Mouse (Mus musculus): Measurements from ENCODE around the gene Chd3.

DNA sequence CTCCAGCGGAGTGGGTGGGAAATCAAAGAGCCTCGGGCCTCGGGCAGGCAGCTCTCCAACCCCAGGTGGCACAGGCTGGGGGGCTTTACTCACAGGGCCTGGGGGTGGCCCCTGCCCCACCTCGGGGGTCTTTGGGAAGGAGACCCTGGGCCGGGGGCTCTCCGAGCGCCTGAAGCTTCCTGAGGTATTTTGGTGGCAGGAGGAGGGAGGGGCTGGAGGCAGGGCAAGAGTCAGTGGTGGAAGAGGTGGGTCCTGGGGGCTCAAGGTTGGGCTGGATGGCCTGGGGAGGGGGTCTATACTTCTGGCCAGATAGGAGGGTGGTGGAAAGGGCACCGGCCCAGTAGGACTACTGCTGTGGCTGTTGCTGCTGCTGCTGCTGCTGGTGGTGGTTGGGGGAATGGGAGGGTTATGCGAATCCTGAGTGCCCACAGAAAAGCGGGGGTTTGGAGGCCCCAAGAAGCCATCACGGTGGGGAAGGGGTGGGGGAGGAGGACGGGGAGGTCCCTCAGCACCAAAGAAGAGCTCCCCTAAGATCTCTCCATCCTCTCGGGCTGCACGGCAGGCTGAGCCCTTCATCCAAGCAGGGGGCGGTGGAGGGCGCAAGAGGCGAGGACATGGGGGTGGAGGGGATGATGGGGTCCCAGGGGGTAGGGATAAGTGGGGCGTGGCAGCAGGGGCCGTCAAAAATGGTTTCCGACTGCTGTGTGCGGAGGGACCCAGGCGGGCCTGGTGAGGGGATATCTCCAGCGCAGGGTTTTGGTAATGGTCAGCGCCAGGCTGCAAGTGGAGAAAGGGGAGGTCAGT is 36.4 kb upstream of the Chd3 start:
- no peak for TF ChIP-seq POLR2A (IDR thresholded peaks at IDR 0.05; ENCODE audit: borderline replicate concordance, low read depth, low read length)
- no peak for TF ChIP-seq CTCF (IDR thresholded peaks at IDR 0.05; ENCODE audit: low read depth, low read length)
